Mouse (Mus musculus): ENCODE data around the gene Macrod2.

GRCm38 (mm10) chr2:140448636-140449035 is 53.5 kb downstream of the Macrod2 start:
- no peak for TF ChIP-seq CTCF (IDR thresholded peaks at IDR 0.05)
- no peak for TF ChIP-seq EP300 (IDR thresholded peaks at IDR 0.05)

Measured in lung, postnatal 0 days (tissue).